In the genomic region with DNA sequence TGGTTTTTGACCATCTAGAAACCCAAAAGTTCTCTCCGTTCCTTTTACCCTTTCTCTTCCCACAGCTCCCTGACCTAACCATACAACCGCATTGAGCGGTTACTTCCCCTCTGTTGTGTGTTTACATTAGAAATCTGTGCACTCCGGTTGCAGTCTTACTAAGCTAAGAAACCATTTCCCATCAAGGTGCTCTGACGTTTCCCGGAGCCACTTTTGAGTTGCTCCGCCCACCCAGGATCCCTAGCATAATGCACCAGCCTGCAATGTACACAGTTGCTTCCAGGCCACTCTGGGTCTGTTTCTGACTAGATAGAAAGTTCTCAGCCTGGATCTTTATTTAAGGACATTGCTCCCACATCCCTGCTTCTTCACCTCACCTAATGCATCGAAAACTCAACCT, we compare ENCODE assay signal across 13 mouse cellular contexts.
"Had no signal": no experiment of that assay in that cellular context is flagged by ENCODE, and none has a peak within 500 bp of the region (broad histone marks: within the 10 kb centered on the region; RNA-seq: fewer than 3 reads in every experiment).

No protein-coding gene starts in this region.

- H3K4me2 ChIP-seq: kidney, embryonic 15.5 days; liver, embryonic 13.5 days; lung, embryonic 14.5 days; midbrain, embryonic 13.5 days had no signal

- H3K36me3 ChIP-seq: kidney, embryonic 15.5 days; liver, embryonic 13.5 days; midbrain, embryonic 13.5 days had no signal

- DNase-seq: kidney, adult 8-10 months; kidney, postnatal 10 days; kidney, postnatal 36 days; left cerebral cortex, postnatal 4 days; liver, embryonic 13.5 days; lung, embryonic 14.5 days; lung, postnatal 10 days; right cerebral cortex, postnatal 4 days; thymus, postnatal 25 days had no signal

- H3K4me3 ChIP-seq: kidney, embryonic 15.5 days; liver, embryonic 13.5 days; midbrain, embryonic 13.5 days had no signal

- H3K9me3 ChIP-seq: kidney, embryonic 15.5 days; liver, embryonic 13.5 days; midbrain, embryonic 13.5 days had no signal

- H3K27me3 ChIP-seq: kidney, embryonic 15.5 days; liver, embryonic 13.5 days; midbrain, embryonic 13.5 days had no signal

- ATAC-seq: intestine, embryonic 16.5 days; midbrain, embryonic 13.5 days had no signal

- H3K4me1 ChIP-seq: liver, embryonic 13.5 days; midbrain, embryonic 13.5 days had no signal

- H3K27ac ChIP-seq: kidney, embryonic 15.5 days; liver, embryonic 13.5 days; macrophage; midbrain, embryonic 13.5 days had no signal

- H3K9ac ChIP-seq: kidney, embryonic 15.5 days; liver, embryonic 13.5 days; lung, embryonic 14.5 days; midbrain, embryonic 13.5 days had no signal
